In the genomic region with DNA sequence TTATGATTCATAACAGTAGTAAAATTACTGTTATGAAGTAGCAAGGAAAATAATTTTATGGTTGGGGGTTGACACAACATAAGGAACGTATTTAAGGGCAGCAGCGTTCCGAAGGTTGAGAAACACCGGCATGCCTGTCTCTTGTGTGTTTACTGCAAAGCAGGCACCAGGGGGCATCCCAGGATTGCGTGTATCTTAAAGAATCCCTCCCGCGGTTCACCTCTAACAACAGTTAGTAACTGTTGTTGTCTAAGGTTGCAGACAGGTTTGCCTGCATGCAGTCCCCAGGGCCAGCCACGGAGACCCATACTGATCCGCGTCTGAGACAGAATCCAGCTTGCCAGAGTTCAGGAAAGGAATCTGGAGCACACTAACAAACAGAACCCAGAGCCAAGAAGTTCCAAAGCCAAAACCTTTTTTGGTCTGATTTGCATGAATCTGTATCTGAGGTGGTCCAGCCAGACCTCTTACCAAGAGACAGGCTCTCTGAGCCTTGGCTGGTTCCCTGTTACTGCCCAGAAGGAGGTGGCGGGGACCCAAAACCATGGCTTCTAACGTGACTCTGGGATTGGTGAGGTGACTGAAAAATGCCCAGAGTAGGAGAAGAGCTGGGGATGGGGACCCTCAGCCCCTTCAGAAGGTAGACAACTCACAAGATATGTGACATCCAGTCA, we compare ENCODE assay signal across 7 mouse cellular contexts. TPM values are rescaled to one million over a fixed set of nuclear protein-coding genes. Genes with fewer than 3 reads are reported as not detected.
DNase-seq lines count a peak whose midpoint lies in the region.

No protein-coding gene starts in this region.

- no peaks in the 10 kb centered on the region for H3K9me3 ChIP-seq in heart, embryonic 10.5 days

- no peaks in the 10 kb centered on the region for H3K36me3 ChIP-seq in heart, embryonic 10.5 days

- peak overlapping the region; percentile 33; the same call in 1 of the 2 replicates for H3K27ac ChIP-seq in heart, embryonic 10.5 days

- H3K27me3 ChIP-seq in heart, embryonic 10.5 days (ENCODE audit: insufficient read depth, poor library complexity, severe bottlenecking) = peaks cover 15% of the 10 kb centered on the region; the same call in 1 of the 2 replicates

- H3K4me3 ChIP-seq in heart, embryonic 10.5 days = no peak overlapping the region

- 33% methylated on average over 12 of the region's 12 CpGs for WGBS in heart, embryonic 10.5 days

- peaks cover 29% of the 10 kb centered on the region for H3K4me1 ChIP-seq in heart, embryonic 10.5 days

- DNase-seq in CD4-positive helper T cell, adult 2 months (ENCODE audit: low read depth, low spot score) = peak; percentile 79
- DNase-seq in ES-CJ7 (ENCODE audit: low read depth, low spot score) = peak; percentile 50
- DNase-seq in cerebellum, adult 9-10 months = peak; percentile 26
- DNase-seq in heart, embryonic 10.5 days (ENCODE audit: low spot score) = no peak
- peak; percentile 76 for DNase-seq in kidney, postnatal 14 days
- peak; percentile 59 to 71 for DNase-seq in lung, postnatal 4 days
- DNase-seq in spleen, adult 18-20 months = peak; percentile 45 to 68

RNA-seq across cellular contexts. Expression of gene Rpap3, which starts 12.4 kb away (rescaled TPM):
- 24.0 and 27.1 TPM in 2 replicates for polyA plus RNA-seq in heart, embryonic 10.5 days (2016; fragmentation: Nextera tagmentation; extraction: Ambion mirVana)

RNA-seq across cellular contexts. Expression of gene Endou, which starts 13.1 kb away (rescaled TPM):
- polyA plus RNA-seq in heart, embryonic 10.5 days (2016; fragmentation: Nextera tagmentation; extraction: Ambion mirVana) = 0.11 and 0.18 TPM in 2 replicates

RNA-seq across cellular contexts. Expression of gene Rapgef3, which starts 49.8 kb away (rescaled TPM):
- 10.2 and 13.4 TPM in 2 replicates for polyA plus RNA-seq in heart, embryonic 10.5 days (2016; fragmentation: Nextera tagmentation; extraction: Ambion mirVana)
